Mouse (Mus musculus) liver, embryonic 13.5 days (tissue): ENCODE data around the gene Zbtb20. TPM values are rescaled to one million over a fixed set of nuclear protein-coding genes. Genes with fewer than 3 reads are reported as not detected.

ENCODE experiments used
- ATAC-seq: fragments of 200-750 bp; cut with Nextera tagmentation; 2 replicates; pipeline ENCODE4 v1.8.0; 2017; ENCODE audit warnings: low read depth, mild to moderate bottlenecking, moderate number of reproducible peaks, moderate library complexity
- DNase-seq: peaks from one replicate; pipeline ENCODE4 v3.0.0; 2022
- H3K27ac ChIP-seq: fragments of 300-500 bp; sonication (generic); 2 replicates; pipeline ENCODE4 v1.5.1; 2015; ENCODE audit warnings: moderate library complexity, mild to moderate bottlenecking, inconsistent platforms
- H3K27me3 ChIP-seq: fragments of 300-500 bp; sonication (generic); 2 replicates; pipeline ENCODE4 v1.6.1; 2015; ENCODE audit warnings: mild to moderate bottlenecking, inconsistent platforms
- H3K36me3 ChIP-seq: fragments of 300-500 bp; sonication (generic); 2 replicates; pipeline ENCODE4 v1.6.1; 2015; ENCODE audit warnings: mild to moderate bottlenecking, inconsistent platforms
- H3K4me1 ChIP-seq: fragments of 300-500 bp; sonication (generic); replicated peaks from 2 replicates; pipeline ENCODE4 v1.6.1; 2015; ENCODE audit warnings: inconsistent platforms
- H3K4me2 ChIP-seq: fragments of 300-500 bp; sonication (generic); 2 replicates; pipeline ENCODE4 v1.6.1; 2015; ENCODE audit warnings: inconsistent platforms, mild to moderate bottlenecking, moderate library complexity
- H3K4me3 ChIP-seq: fragments of 300-500 bp; sonication (generic); replicated peaks from 2 replicates; pipeline ENCODE4 v1.5.1; 2015; ENCODE audit warnings: mild to moderate bottlenecking, inconsistent platforms
- H3K9ac ChIP-seq: fragments of 300-500 bp; sonication (generic); 2 replicates; pipeline ENCODE4 v1.6.1; 2015; ENCODE audit warnings: mild to moderate bottlenecking, inconsistent platforms
- H3K9me3 ChIP-seq: fragments of 300-500 bp; sonication (generic); replicated peaks from 2 replicates; pipeline ENCODE4 v1.6.1; 2016; ENCODE audit warnings: inconsistent platforms
- WGBS: fragments of 180-500 bp; shearing (Covaris S2); methylation state at CpG from one replicate; pipeline ENCODE4 v1.1.7; 2015; ENCODE audit not compliant: insufficient replicate concordance; 5-methylcytosine and 5-hydroxymethylcytosine counted together
- polyA plus RNA-seq: library from polyadenylated mRNA; unstranded; fragments of >200 nt; fragmentation: Nextera tagmentation; extraction: Ambion mirVana; gene quantifications from 2 replicates; pipeline ENCODE4 v1.2.1, GENCODE M21; 2015

Gene Zbtb20
- polyA plus RNA-seq, 1 experiment from 2014 or later: 2.5 TPM

DNA sequence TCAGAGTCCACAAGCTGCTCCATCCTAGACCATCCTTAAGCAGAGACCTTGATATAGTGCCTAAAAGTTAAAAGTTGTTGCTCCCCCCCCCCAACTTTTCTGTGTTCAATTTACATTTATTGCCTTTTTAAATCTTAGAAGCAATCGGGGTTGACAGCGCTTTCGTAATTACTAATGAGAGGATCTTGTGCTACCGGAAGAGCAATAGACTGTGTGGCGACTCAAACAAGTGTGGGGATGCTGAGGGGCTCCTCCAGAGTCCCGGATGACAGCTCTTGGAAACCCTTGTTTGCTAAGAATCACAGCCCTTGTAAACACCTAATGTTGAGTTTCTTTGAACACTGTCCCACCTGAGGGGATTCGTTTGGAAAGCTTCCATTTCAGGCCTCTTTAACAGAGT is 758.4 kb downstream of the Zbtb20 start:
- WGBS: 70% methylated on average over 7 of the region's 7 CpGs
- no peak for DNase-seq
- no peaks in the 10 kb centered on the region for H3K4me1 ChIP-seq
- no peaks in the 10 kb centered on the region for H3K9me3 ChIP-seq
- H3K4me2 ChIP-seq: no peak overlapping the region
- no peaks in the 10 kb centered on the region for H3K36me3 ChIP-seq
- H3K27me3 ChIP-seq: no peaks in the 10 kb centered on the region
- no peak overlapping the region for H3K4me3 ChIP-seq
- H3K27ac ChIP-seq: no peak overlapping the region
- H3K9ac ChIP-seq: no peak overlapping the region
- no peak for ATAC-seq

- H3K4me3 ChIP-seq: no peak overlapping the region
- no peaks in the 10 kb centered on the region for H3K4me1 ChIP-seq
- DNase-seq: no peak
- H3K27me3 ChIP-seq: no peaks in the 10 kb centered on the region
- no peaks in the 10 kb centered on the region for H3K36me3 ChIP-seq
- no peaks in the 10 kb centered on the region for H3K9me3 ChIP-seq
- no peak overlapping the region for H3K4me2 ChIP-seq
- no peak overlapping the region for H3K27ac ChIP-seq
- ATAC-seq: no peak
- no peak overlapping the region for H3K9ac ChIP-seq
- 78% methylated on average over 8 of the region's 8 CpGs for WGBS
Observed at GRCm38 (mm10) chr16:43637241-43637640, 761.6 kb downstream of the Zbtb20 start.

DNA sequence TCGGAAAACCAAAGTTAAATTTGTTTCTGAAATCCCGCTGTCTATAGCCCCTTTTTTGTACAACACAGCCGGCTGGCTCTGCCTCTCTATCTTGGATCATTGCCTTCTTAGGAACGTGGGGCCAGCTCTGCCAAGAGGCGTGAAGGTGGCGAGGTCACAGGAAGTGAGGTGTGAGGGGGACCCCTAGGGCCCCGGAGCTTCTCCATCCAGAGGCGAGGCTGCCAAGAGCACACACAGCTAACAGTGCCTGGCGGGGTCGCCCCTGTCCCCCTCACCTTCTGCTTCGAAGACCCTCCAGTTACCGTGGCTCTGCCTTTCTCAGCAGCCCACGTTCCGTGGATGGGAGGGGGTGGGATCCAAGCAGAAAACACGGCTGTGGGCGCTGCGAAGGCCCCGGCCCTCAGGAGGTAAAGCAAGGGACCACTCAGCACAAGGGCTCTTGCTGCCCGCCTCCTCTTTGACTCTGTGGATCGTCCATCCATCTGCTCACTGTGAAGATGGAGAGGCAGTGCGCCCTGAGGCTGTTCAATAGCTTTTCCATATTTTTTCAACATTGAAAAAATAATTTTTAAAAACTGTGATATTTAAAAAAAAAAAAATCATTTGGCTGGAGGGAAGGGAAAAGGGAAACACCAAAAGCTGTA is 762.8 kb downstream of the Zbtb20 start:
- Histone ChIP-seq H3K4me3 (no peak overlapping the region), H3K27me3 (no peaks in the 10 kb centered on the region), H3K9ac (no peak overlapping the region), H3K9me3 (no peaks in the 10 kb centered on the region), H3K36me3 (no peaks in the 10 kb centered on the region), H3K27ac (no peak overlapping the region), H3K4me2 (no peak overlapping the region), H3K4me1 (no peaks in the 10 kb centered on the region)
- ATAC-seq: no peak
- DNase-seq: no peak
- WGBS: 63% methylated on average over 21 of the region's 21 CpGs

- H3K27ac ChIP-seq: no peak overlapping the region
- H3K4me3 ChIP-seq: no peak overlapping the region
- no peak overlapping the region for H3K9ac ChIP-seq
- ATAC-seq: no peak
- no peak overlapping the region for H3K4me2 ChIP-seq
- H3K27me3 ChIP-seq: no peaks in the 10 kb centered on the region
- H3K4me1 ChIP-seq: no peaks in the 10 kb centered on the region
- no peaks in the 10 kb centered on the region for H3K36me3 ChIP-seq
- 48% methylated on average over 8 of the region's 8 CpGs for WGBS
- H3K9me3 ChIP-seq: no peaks in the 10 kb centered on the region
- DNase-seq: no peak
Observed at GRCm38 (mm10) chr16:43641230-43641629, 765.5 kb downstream of the Zbtb20 start.

DNA sequence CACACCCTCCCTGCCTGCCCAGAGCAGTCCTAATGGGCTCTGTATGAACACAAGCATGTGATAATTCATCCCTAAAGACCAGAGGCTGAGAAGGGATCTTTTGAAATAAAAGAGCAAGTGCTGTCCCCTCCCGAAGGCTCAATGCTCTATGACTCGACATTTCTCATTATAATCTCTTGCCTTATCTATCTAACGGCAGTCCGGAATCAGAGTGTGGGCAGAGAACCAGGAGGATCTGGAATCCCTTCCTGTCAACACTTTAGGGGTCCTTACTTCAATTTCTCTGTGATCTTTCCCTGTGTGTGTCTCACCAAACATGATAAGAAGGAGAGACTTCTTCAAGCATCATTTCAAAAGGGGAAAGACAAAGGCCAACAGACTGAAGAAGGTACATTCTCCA is 770.2 kb downstream of the Zbtb20 start:
- ATAC-seq (no peak), DNase-seq (no peak)
- no peak overlapping the region for H3K4me3 ChIP-seq
- H3K9ac ChIP-seq: no peak overlapping the region
- H3K9me3 ChIP-seq: no peaks in the 10 kb centered on the region
- H3K36me3 ChIP-seq: no peaks in the 10 kb centered on the region
- no peak overlapping the region for H3K27ac ChIP-seq
- no peaks in the 10 kb centered on the region for H3K27me3 ChIP-seq
- no peaks in the 10 kb centered on the region for H3K4me1 ChIP-seq
- no peak overlapping the region for H3K4me2 ChIP-seq
- WGBS: 36% methylated on average over 4 of the region's 4 CpGs

GRCm38 (mm10) chr16:43646943-43647342 is 771.3 kb downstream of the Zbtb20 start:
- H3K4me2 ChIP-seq: no peak overlapping the region
- no peaks in the 10 kb centered on the region for H3K27me3 ChIP-seq
- DNase-seq (no peak), ATAC-seq (no peak)
- no peaks in the 10 kb centered on the region for H3K9me3 ChIP-seq
- H3K27ac ChIP-seq: no peak overlapping the region
- H3K36me3 ChIP-seq: no peaks in the 10 kb centered on the region
- no peaks in the 10 kb centered on the region for H3K4me1 ChIP-seq
- H3K9ac ChIP-seq: no peak overlapping the region
- no peak overlapping the region for H3K4me3 ChIP-seq
- 57% methylated on average over 3 of the region's 3 CpGs for WGBS

DNA sequence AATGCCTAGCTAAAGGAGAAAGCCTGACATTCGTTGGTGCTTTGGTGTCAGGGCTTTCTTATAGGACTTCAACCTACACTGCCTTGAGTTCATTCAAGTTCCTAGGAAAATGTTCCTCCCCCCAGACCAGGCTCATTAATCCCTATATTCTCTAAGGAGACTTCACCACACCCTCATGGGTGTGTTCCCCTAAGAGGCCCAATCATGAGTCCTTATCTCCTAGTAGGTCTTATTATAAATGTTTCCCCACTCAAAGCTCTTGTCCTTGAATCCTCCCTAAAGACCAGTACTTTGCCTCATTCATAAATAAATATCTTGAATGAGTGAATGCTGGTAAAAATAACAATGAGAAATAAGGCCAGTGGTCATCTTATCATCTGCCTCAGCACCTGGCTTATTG is 772.0 kb downstream of the Zbtb20 start:
- no peak for DNase-seq
- Histone ChIP-seq H3K4me3 (no peak overlapping the region), H3K9me3 (no peaks in the 10 kb centered on the region), H3K9ac (no peak overlapping the region), H3K36me3 (no peaks in the 10 kb centered on the region), H3K27ac (no peak overlapping the region), H3K27me3 (no peaks in the 10 kb centered on the region), H3K4me1 (no peaks in the 10 kb centered on the region), H3K4me2 (no peak overlapping the region)
- 56% methylated on average over 1 of the region's 1 CpGs for WGBS
- no peak for ATAC-seq

GRCm38 (mm10) chr16:43650355-43651080 is 774.8 kb downstream of the Zbtb20 start:
- Histone ChIP-seq H3K4me3 (no peak overlapping the region), H3K9me3 (no peaks in the 10 kb centered on the region), H3K27ac (no peak overlapping the region), H3K4me2 (no peak overlapping the region), H3K4me1 (no peaks in the 10 kb centered on the region), H3K27me3 (no peaks in the 10 kb centered on the region), H3K9ac (no peak overlapping the region), H3K36me3 (no peaks in the 10 kb centered on the region)
- DNase-seq (no peak), ATAC-seq (no peak)
- 77% methylated on average over 2 of the region's 3 CpGs for WGBS

GRCm38 (mm10) chr16:43653288-43653687 is 777.6 kb downstream of the Zbtb20 start:
- 58% methylated on average over 2 of the region's 2 CpGs for WGBS
- no peaks in the 10 kb centered on the region for H3K4me1 ChIP-seq
- ATAC-seq (no peak), DNase-seq (no peak)
- no peaks in the 10 kb centered on the region for H3K27me3 ChIP-seq
- no peak overlapping the region for H3K9ac ChIP-seq
- H3K4me3 ChIP-seq: no peak overlapping the region
- H3K27ac ChIP-seq: no peak overlapping the region
- no peaks in the 10 kb centered on the region for H3K9me3 ChIP-seq
- H3K4me2 ChIP-seq: no peak overlapping the region
- H3K36me3 ChIP-seq: no peaks in the 10 kb centered on the region

GRCm38 (mm10) chr16:43654269-43654668 is 778.6 kb downstream of the Zbtb20 start:
- no peak overlapping the region for H3K4me2 ChIP-seq
- H3K36me3 ChIP-seq: no peaks in the 10 kb centered on the region
- no peak for DNase-seq
- H3K9ac ChIP-seq: no peak overlapping the region
- no peaks in the 10 kb centered on the region for H3K27me3 ChIP-seq
- ATAC-seq: no peak
- no peak overlapping the region for H3K4me3 ChIP-seq
- WGBS: 55% methylated on average over 3 of the region's 3 CpGs
- no peaks in the 10 kb centered on the region for H3K9me3 ChIP-seq
- no peaks in the 10 kb centered on the region for H3K4me1 ChIP-seq
- no peak overlapping the region for H3K27ac ChIP-seq

DNA sequence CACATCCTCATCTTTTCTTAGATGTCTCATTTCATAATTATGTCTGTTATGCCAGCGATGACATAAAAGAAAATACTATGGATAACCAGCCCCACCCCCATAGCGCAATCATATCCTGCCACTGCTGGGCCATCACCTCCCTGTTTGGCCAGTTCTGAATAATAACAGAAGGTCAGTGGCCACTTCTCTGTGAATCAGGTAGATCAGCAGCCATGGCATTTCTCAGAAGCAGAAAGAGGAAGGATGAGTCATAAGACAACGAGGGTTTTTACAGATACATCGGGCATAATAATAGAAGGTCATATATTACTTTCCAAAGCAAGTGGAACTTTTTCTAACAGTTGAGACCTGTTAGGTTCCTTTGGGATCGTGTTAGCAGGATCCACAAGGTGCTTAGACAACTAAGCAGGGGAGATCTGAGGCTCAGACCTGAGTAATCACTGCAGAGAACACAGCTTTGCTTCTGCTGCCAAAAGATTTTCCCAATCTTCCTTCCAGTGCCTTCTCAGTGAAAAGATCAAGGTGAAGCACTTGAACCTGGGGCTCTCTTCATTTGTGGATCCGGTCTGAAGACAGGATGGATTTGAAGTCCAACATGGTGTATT is 779.6 kb downstream of the Zbtb20 start:
- WGBS: 43% methylated on average over 6 of the region's 6 CpGs
- ATAC-seq: no peak
- Histone ChIP-seq H3K36me3 (no peaks in the 10 kb centered on the region), H3K4me3 (no peak overlapping the region), H3K4me1 (no peaks in the 10 kb centered on the region), H3K9me3 (no peaks in the 10 kb centered on the region), H3K4me2 (no peak overlapping the region), H3K27ac (no peak overlapping the region), H3K9ac (no peak overlapping the region), H3K27me3 (no peaks in the 10 kb centered on the region)
- DNase-seq: no peak

- H3K4me1 ChIP-seq: no peaks in the 10 kb centered on the region
- no peak overlapping the region for H3K4me2 ChIP-seq
- no peak overlapping the region for H3K27ac ChIP-seq
- 74% methylated on average over 5 of the region's 5 CpGs for WGBS
- H3K36me3 ChIP-seq: no peaks in the 10 kb centered on the region
- ATAC-seq (no peak), DNase-seq (no peak)
- H3K9ac ChIP-seq: no peak overlapping the region
- no peaks in the 10 kb centered on the region for H3K27me3 ChIP-seq
- H3K9me3 ChIP-seq: no peaks in the 10 kb centered on the region
- no peak overlapping the region for H3K4me3 ChIP-seq
Observed at GRCm38 (mm10) chr16:43661576-43661975, 785.9 kb downstream of the Zbtb20 start.
